Mouse (Mus musculus) hematopoietic stem cell, adult 5-6 weeks (primary cell): ENCODE measurements around the gene Fbxo17. TPM values are rescaled to one million over a fixed set of nuclear protein-coding genes. Genes with fewer than 3 reads are reported as not detected.

Experiments
- ATAC-seq, 2 experiments: fragments of 125-278 bp in 1 of 2; replicated peaks in 1 of 2; 2 replicates each; pipeline ENCODE4 v1.8.0; 2016 to 2017; ENCODE audit warnings: inconsistent platforms in 2 of 2, mild to moderate bottlenecking in 2 of 2, moderate number of reproducible peaks in 2 of 2, low read depth in 1 of 2, moderate TSS enrichment in 1 of 2; ENCODE audit not compliant: low FRiP score in 2 of 2, poor library complexity in 2 of 2, severe bottlenecking in 2 of 2, insufficient read depth in 1 of 2, low TSS enrichment in 1 of 2
- total RNA-seq: library from RNA; stranded (forward); fragments of 172-1452, 232-1000 nt; gene quantifications from 2 replicates; pipeline ENCODE4 v1.2.3, GENCODE M21; 2017

The Fbxo17 gene
- total RNA-seq, 1 experiment from 2014 or later = 1.1 TPM

DNA sequence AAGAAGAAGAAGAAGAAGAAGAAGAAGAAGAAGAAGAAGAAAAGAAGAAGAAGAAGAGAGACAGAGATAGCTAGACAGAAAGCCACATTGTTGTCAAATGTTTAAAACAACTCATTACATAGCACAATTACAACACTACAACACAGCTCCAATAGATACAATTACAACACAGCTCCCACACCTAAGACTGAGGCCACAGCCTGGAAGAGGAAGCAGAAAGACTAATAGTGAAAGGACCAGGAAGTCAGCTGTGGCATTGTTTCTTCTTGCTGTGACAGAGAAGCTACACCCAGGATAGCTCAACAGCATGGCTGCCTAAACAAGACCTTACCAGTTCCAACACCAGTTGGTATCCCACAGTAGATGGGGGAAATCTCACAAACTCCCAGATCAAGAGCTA, 7.2 kb upstream of the Fbxo17 start:
- ATAC-seq = peak in 1 of 2 experiments; percentile 69; a peak in 1 of 4 replicates

DNA sequence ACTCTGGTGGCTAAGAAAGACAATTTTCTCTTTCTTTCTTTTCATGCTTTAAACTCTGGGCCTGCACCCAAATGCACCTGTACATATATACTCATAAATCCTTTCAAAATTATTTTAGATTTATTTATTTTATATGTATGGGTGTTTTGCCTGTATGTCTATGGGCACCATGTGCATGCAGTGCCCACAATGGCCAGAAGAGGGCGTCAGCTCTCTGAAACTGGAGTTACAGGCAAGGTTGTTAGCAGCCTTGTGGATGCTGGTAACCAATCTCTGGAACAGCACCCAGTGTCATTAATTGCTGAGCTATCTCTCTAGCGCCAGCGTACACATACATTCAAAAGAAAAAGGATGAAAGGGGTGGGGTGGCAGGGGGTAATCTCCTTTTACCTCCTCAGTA, 5.6 kb upstream of the Fbxo17 start:
- ATAC-seq = no peak

DNA sequence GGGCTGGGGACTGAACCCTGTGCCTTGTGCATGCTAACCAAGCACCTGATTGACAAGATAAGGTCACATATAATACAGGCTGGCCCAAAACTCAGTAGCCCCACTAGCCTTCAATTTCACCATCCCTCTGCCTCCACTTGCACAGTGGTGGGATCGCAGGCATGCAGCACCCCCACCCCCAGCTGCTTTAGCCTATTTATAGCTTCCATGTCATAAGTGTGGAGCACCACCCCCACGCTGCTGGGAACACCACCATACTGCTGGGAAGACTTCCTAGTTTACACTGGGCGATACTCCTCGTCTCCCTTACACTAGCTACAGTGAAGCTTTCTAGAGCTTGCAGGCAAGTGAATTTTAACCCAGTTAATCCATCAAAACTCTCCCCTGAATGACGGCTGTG, 1.9 kb upstream of the Fbxo17 start:
- ATAC-seq = no peak

DNA sequence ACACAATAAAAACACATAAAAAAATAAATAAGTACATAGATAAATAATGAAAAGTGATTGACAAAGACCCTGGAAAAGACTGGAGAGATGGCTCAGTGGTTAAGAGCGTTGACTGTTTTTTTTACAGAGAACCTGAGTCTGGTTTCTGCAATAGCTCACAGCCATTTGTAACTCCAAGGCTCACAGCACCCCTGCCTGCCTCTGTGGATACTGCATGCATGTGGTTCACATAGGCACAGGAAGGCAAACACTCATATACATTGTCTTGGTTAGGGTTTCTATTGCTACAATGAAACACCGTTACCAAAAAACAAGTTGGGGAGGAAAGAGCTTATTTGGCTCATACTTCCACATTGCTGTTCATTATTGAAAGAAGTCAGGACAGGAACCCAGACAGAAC, 1.0 kb upstream of the Fbxo17 start:
- ATAC-seq = no peak

DNA sequence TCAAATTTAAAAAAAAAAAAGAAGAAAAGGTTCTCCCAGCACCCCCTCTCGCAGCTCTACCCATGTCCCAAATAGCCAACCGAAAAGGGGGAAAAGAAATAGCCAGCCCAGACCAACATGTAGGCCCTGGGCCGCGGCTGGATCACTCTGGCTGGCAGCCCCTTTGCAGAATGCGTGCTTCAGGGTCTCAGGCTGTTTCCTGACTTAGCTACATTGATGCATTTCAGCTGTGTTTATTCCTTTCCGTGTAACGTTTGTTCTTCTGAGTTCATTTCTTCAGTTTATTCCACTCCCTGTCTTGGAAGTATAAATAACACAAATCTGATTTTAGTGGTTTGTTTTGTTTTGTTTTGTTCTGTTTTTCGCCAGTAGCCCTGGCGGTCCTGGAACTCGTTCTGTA, 1.1 kb downstream of the Fbxo17 start:
- no peak for ATAC-seq

DNA sequence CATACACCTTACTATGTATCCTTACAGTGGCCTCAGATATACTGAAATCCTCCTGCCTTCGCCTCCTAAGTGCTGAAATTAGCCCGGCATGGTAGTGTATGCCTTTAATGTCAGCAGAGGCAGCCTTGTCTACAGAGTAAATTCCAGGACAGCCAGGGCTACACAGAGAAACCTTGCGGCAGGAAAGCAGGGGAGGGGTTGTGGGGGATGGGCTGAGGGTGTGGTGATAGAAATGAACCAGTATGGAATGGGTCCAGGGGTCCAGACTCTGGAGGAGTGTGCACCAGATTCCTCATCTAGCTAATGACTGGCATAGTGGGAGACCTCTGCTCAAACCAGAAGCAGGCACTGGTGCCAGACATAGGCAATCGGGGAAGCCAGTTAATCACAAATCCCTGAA, 2.6 kb downstream of the Fbxo17 start:
- no peak for ATAC-seq

DNA sequence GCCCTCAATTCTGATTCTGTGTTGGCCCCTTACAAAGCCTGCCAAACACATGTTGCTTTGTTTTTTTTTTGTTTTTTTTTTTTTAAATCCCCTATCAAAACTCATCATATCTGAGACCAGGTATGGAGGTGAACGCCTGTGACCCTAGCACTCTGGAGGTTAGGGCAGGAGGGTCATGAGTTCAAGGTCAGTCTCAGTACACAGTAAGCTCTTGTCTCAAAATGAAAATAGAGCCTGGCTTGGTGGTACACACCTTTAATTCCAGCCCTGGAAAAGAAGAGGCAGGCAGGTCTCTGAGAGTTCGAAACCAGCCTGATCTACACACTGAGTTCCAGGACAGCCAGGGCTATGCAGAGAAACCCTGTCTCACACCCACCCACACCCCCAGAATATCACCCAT, 3.0 kb downstream of the Fbxo17 start:
- ATAC-seq = no peak

DNA sequence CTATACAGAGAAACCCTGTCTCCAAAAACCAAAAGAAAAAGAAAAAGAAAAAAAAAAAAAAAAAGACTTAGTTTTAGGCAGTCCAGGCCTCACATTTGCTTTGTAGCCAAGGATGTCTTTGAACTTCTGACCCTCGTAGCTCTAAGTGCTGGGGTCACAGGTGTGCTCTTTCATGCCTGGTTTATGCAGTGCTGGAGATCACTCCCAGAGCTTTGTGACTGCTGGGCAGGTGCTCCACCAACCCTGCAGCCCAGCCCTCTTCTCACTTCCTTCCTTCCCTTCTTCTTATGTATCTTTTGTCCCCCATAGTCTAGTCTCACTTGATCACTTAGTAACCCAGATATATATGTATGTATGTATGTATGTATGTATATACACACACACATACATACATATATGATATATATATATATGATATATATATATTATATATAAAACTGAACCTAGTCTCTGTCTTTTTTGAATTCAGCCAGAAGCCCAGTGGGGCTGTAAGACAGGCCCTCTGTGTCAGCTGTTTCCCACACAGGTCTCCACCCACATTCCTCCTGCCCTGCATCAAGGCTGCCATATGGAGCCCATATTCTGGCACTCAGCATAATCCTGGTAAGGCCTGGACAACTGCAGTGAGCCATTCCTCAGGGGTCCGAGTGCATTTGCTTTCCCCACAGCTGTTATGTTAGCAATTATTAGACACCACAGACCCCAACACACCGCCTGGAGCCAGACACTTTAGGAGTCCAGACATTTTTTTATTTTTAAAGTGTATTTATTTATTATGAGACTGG, 4.3 kb downstream of the Fbxo17 start:
- no peak for ATAC-seq

DNA sequence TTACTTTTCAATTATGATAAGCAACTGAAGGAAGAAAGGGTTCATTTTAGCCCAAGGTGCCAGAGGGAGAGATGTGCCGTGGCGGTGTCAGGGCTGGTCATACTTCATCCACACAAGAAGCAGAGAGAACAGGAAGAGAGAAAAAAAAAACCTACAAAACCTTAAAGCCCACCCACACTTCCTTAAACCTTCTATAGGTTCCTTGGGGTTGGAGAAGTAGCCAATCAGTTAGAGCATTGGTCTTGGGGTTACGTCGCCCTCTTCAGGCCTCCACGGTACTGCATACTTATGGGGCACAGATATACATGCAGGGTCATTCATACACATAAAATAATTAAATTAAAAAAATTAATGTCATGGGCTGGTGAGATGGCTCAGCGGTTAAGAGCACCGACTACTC, 5.5 kb downstream of the Fbxo17 start:
- ATAC-seq = 0 out of 4 replicates have a peak, but pooled peaks of 1 of the 2 experiments have one; percentile 33

DNA sequence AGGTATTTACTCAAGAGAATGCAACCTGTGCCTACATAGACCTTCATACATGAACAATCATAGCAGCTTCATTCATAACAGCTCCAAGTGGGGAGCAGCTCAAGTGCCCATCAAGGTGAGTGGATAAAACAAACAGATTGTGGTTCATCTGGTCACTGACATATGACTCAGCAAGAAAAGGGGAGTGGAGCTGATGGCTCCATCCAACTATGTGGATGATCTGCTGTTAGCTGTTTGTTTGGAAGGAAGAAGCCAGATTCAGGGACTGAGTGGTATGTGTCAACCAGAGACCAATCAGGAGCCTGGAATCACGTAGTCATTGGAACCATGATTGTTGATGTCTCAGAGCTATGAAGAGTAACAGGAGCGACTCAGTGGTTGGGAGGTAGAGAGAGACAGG, 8.0 kb downstream of the Fbxo17 start:
- no peak for ATAC-seq

DNA sequence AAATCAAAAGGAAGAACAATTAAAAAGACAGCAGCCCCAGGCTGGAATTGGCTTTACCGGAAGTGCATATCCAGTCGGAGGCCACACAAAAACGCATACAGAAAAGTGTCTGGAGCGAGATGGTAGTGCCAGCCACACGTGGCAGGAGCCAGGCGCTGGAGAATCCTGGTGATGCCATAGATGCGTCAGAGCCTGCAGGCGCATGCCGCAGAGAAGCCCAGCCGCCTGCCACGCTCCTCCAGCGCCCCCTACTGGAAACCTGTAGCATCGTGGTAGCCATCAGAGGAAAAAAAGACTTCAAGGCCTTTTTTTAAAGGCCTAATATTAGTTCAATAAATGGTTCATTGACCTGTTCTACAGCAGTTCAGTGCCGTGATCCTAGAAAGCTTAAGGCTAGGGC, 10.0 kb downstream of the Fbxo17 start:
- ATAC-seq = peak; percentile 80 to 89

DNA sequence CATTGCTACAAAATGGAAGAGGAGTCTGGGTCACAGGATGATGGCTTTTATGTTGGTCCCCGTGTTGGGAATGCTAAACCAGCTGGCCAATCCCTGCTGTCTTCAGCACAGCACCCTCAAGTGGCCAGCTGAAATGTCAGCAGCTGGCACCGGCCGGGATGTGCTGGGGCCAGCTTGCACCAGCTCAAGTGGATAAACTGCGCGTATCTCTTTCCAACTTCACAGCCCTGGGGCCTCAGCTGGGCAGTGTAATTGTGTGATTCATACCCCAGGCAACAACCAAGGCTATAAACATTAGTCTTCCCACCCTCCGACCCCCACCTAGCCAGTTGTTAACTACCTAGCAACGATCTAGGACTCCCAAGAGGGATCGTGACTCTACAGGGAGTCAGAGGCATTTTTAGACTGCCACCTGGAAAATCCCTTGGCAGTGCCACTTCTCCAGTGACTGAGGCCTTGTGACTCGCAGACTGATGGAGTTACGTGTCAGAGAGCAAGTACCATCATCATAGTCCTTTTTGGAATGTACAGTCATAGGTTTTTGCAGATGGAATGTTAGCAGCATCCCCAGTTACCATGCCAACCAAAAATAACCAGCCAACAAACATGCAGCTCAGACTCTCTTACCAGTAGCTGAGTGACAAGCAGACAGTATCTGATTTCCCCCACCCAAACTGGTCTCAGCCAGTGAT, 11.2 kb downstream of the Fbxo17 start:
- no peak for ATAC-seq

DNA sequence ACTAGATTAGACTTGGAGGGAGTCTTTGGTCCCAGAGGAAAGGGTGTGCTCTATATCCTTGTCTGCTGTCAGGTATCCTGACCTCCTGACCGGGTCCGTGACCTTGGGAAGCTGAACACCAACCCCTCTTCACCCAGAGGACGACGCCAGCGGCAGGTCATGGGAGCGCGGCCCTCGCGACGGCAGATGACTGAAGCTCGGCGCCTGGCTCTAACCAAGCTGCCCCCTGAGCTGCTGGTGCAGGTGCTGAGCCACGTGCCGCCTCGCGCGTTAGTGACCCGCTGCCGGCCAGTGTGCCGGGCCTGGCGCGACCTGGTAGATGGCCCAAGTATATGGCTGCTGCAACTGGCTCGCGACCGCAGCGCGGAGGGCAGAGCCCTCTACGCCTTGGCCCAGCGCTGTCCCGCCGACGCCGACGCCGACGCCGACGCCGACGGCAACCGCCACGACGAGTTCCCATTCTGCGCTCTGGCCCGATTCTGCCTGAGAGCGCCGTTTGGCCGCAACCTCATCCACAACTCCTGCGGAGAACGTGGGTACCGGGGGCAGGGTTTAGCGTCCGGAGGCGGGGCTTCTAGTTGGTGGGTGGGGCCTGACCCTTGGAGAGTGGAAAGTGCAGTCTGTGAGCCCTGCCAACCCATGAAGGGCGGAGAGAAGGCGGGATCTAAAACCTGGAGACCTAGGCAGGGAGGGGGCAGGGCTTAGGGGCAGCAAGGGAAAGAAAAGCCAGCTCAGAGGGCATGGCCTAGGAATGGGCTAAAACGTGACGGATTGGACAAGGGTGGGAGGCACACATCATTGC, 15.9 kb downstream of the Fbxo17 start:
- ATAC-seq = peak; percentile 94 to 96

DNA sequence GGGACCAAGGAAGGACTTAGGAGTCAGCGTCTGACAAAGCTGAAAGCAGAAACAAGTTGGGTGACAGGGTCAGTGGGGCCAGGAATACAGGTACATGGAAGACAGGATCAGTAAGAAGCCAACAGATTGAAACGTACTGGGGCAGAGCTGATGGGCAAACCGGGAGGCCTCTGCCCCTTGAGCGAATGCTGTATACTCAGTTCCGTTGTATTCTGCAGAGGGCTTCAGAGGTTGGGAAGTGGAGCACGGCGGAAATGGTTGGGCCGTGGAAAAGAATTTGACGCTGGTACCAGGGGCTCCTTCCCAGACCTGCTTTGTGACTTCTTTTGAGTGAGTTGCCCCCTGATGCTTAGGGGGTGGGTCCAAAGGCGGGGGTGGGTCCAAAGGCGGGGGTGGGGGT, 16.6 kb downstream of the Fbxo17 start:
- 0 out of 4 replicates have a peak, but pooled peaks of 1 of the 2 experiments have one; percentile 2 for ATAC-seq

DNA sequence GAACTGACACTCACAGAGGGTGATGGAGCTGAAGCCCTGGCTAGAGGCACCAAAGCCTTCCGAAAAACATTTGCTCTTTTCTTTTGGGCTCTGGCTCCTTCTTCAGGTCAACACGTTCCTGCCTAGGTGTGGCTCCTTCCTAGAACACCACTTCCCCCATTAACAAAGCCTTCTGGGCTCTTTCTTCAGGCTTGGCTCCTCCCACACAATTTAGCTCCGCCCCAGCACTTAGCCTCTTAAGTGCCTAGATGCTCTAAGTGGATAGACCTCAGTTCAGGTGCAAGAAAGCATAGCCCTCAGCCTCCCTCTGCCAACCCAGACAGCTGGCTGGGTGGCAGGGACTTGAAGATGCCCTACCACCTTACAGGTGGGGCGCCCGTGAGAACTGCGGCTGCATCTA, 19.1 kb downstream of the Fbxo17 start:
- no peak for ATAC-seq

DNA sequence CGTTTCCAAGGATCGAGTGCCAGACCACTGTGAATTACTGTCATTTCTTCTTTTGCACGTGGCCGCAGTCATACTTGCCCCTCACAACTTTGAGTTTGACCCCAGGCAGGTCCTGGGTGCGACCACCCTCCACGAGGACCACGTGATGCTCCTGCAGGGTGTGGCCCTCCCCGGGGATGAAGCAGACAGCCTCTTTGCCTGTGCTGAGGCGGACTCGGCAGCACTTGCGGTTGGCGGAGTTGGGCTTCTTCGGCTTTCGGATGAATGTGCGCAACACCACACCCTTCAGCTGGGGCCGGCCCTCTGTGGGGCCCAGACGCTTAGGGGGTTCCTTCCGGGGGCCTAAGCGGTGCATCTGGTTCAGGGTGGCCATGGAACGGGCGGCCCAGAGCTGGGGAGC, 23.2 kb downstream of the Fbxo17 start:
- no peak for ATAC-seq

DNA sequence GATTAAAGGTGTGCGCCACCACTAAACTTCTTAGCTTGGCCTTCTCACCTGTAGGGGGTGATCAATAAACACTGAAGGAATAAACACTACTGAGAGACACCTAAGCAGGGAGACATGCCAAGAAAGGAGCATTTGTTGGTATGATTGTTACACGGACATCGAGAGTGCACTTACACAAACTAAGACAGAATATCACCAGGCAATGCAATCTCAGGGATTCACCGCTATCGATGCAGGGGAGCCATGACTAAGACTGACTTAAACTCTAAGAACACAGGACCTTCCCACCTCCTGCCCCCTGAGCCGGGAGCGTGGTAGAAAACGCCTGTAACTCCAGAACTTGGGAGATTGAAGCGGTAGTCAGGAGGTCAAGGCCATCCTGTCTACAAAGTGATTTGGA, 24.3 kb downstream of the Fbxo17 start:
- no peak for ATAC-seq

DNA sequence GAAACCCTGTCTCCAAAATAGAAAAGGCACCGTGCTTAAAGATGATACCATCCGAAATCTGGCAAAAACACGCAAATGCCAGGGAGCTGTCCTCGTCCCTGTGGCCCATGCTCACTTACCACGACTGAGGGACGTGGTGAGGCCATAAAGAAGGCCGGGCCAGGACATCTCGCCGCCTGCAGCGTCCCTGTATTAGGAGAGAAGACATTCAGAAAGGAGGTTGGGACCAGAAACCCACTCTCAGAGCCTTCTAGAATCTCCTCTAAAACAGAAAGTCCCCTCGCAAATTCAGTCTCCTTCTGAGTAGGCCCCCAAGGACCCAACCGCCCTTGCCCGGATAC, 24.7 kb downstream of the Fbxo17 start:
- ATAC-seq = peak in 1 of 2 experiments; percentile 6; a peak in 1 of 4 replicates
